Mouse (Mus musculus) lung, adult 2 months (tissue): ENCODE measurements at regions not wholly inside any gene's neighbourhood (a gene's known extent, or its start where the extent isn't known, plus 50 kb on each side); places are given as distances from the start of the nearest gene placed in this dataset.

ENCODE experiments used
- CTCF ChIP-seq: fragments of 200-500 bp; IDR thresholded peaks from 2 replicates; pipeline ENCODE4 v1.5.1; 2011; ENCODE audit warnings: mild to moderate bottlenecking, low read length, control low read depth; ENCODE audit not compliant: insufficient read depth
- POLR2A ChIP-seq: fragments of 200-500 bp; IDR thresholded peaks from 2 replicates; pipeline ENCODE4 v1.6.1; 2011; ENCODE audit warnings: low read depth, mild to moderate bottlenecking, control low read depth, low read length, borderline replicate concordance; ENCODE audit errors: extremely low read depth

DNA sequence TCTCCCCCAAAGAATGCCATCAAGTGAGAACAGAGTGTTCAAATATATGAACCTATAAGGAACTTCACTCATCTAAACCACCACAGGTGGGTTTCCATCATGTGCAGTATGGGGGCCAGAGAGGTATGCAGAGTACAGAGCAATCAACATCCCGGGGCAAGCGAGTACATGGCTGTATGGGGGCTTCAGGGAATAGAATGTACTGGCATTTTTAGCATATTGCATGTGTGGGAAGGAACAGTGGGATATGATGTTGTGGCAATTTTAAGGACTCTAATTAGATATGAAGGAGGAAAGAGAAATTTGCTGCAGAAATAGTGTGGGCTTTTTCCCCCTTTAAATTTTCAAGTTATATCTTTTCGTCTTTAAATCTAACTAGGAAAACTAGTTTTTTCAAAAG lies 344.0 kb downstream of the Trib2 start:
- TF ChIP-seq POLR2A (no peak), CTCF (no peak)
